ENCODE assay signal across 8 mouse cellular contexts in the genomic region with DNA sequence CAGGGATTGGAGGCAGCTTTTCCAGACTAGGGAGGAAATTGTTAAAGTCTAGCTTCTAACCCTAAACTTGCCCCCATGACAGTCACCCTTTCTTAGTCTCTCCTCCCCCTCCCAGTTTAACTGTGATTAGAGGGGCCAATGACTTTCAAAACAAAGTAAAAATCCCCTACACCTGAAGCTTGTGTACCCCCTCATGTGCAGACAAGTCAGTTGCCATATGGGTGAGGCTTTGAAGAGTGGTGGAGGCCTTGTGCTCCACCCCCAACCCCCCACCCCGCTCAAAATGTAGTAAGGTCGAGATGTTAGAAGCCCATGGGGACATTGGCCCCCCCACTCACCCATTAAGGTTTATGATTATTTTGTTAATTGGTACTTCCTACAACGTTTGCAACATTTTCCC. TPM values are rescaled to one million over a fixed set of nuclear protein-coding genes. Genes with fewer than 3 reads are reported as not detected.
DNase-seq lines count a peak whose midpoint lies in the region; ATAC-seq and TF ChIP-seq lines count a peak whose summit lies in the region.

No protein-coding gene starts in this region.

- peak overlapping the region; percentile 89 for H3K27ac ChIP-seq in gastrocnemius, adult 2 months
- H3K27ac ChIP-seq in spleen, adult 2 months (ENCODE audit: insufficient read depth, low read length) = peak overlapping the region; percentile 97
- H3K27ac ChIP-seq in limb, embryonic 15.5 days = peak overlapping the region; percentile 88
- H3K27ac ChIP-seq in stomach, embryonic 16.5 days (ENCODE audit: low read length) = peak overlapping the region; percentile 90

- H3K9ac ChIP-seq in limb, embryonic 15.5 days = no peak overlapping the region; the same call in 1 of the 2 replicates
- peak overlapping the region; percentile 83 for H3K9ac ChIP-seq in stomach, embryonic 16.5 days (ENCODE audit: low read length)

- peak overlapping the region; percentile 90 for H3K4me2 ChIP-seq in limb, embryonic 15.5 days
- H3K4me2 ChIP-seq in stomach, embryonic 16.5 days (ENCODE audit: low read depth, low read length) = peak overlapping the region; percentile 98

- H3K27me3 ChIP-seq in spleen, adult 2 months (ENCODE audit: control insufficient read depth, insufficient read depth, low read length) = no peaks in the 10 kb centered on the region
- 0 out of 2 replicates have a peak, but pooled peaks cover 3% of the 10 kb centered on the region for H3K27me3 ChIP-seq in limb, embryonic 15.5 days
- H3K27me3 ChIP-seq in stomach, embryonic 16.5 days (ENCODE audit: control insufficient read depth, insufficient read depth, low read length) = peaks cover 4% of the 10 kb centered on the region; the same call in 1 of the 2 replicates

- no peaks in the 10 kb centered on the region for H3K9me3 ChIP-seq in limb, embryonic 15.5 days
- H3K9me3 ChIP-seq in stomach, embryonic 16.5 days (replicated peaks; ENCODE audit: control insufficient read depth, low read length) = no peaks in the 10 kb centered on the region

- H3K4me1 ChIP-seq in spleen, adult 2 months (ENCODE audit: control insufficient read depth, insufficient read depth, insufficient read length) = peaks cover 24% of the 10 kb centered on the region; the same call in 1 of the 2 replicates
- H3K4me1 ChIP-seq in limb, embryonic 15.5 days = peaks cover 61% of the 10 kb centered on the region
- peaks cover 21% of the 10 kb centered on the region for H3K4me1 ChIP-seq in stomach, embryonic 16.5 days (ENCODE audit: control insufficient read depth, insufficient read depth, low read length)

- intact Hi-C loops in gastrocnemius, adult 2 months (cut with DNase I) = no loop called here
- intact Hi-C loops in left cerebral cortex, postnatal 25 days (cut with DNase I) = loop anchor here (5.0 kb wide), 2 partner anchors 62 to 88 kb away; no protein-coding TSS in a partner anchor

- no peak for ATAC-seq in limb, embryonic 15.5 days (ENCODE audit: insufficient number of reproducible peaks, low FRiP score, low TSS enrichment, low read depth)
- ATAC-seq in stomach, embryonic 16.5 days (ENCODE audit: insufficient read depth, low FRiP score) = no peak

- no peak for TF ChIP-seq POLR2A in spleen, adult 2 months (IDR thresholded peaks at IDR 0.05; ENCODE audit: low read depth, low read length)

- DNase-seq in gastrocnemius, adult 2 months = no peak
- no peak for DNase-seq in gastrocnemius, postnatal 4 days (ENCODE audit: low spot score in 2 of 2)
- peak in 1 of 2 experiments; percentile 1 for DNase-seq in spleen, adult 2 months (ENCODE audit: low read depth in 1 of 2, low spot score in 2 of 2)
- no peak for DNase-seq in spleen, postnatal 14 days (ENCODE audit: low spot score in 2 of 2)
- DNase-seq in right cerebral cortex, postnatal 36 days (ENCODE audit: low spot score in 2 of 2) = no peak
- DNase-seq in left cerebral cortex, postnatal 25 days (ENCODE audit: low spot score in 2 of 2) = no peak

- H3K36me3 ChIP-seq in spleen, adult 2 months (ENCODE audit: control insufficient read depth, insufficient read depth, low read length) = peaks cover 33% of the 10 kb centered on the region
- H3K36me3 ChIP-seq in limb, embryonic 15.5 days = peaks cover 8% of the 10 kb centered on the region; the same call in 1 of the 2 replicates
- H3K36me3 ChIP-seq in stomach, embryonic 16.5 days (ENCODE audit: control insufficient read depth, insufficient read depth, low read length) = no peaks in the 10 kb centered on the region

- WGBS in spleen, adult 2 months = 14% methylated on average over 3 of the region's 3 CpGs
- 5% methylated on average over 3 of the region's 3 CpGs for WGBS in limb, embryonic 15.5 days
- 19% methylated on average over 3 of the region's 3 CpGs for WGBS in stomach, embryonic 16.5 days

- peak overlapping the region; percentile 91 for H3K4me3 ChIP-seq in gastrocnemius, adult 2 months
- peak overlapping the region; percentile 93 for H3K4me3 ChIP-seq in spleen, adult 2 months (ENCODE audit: extremely low read depth, insufficient read depth, insufficient read length)
- H3K4me3 ChIP-seq in limb, embryonic 15.5 days = peak overlapping the region; percentile 70
- H3K4me3 ChIP-seq in stomach, embryonic 16.5 days (replicated peaks; ENCODE audit: low read length) = peak overlapping the region; percentile 85

- no peak for TF ChIP-seq CTCF in gastrocnemius, adult 2 months (IDR thresholded peaks at IDR 0.05)
- no peak for TF ChIP-seq CTCF in spleen, adult 2 months (IDR thresholded peaks at IDR 0.05; ENCODE audit: extremely low read depth, insufficient read depth, insufficient read length, insufficient replicate concordance)

RNA-seq across cellular contexts. Expression of a gene that starts 1.5 kb away (rescaled TPM):
- 1 to 10 TPM; 5.5 to 8.3 TPM for total RNA-seq in gastrocnemius, adult 2 months (2021)
- 10 to 100 TPM; 27.2 to 35.0 TPM for total RNA-seq in gastrocnemius, postnatal 4 days (2021)
- 171 and 212 TPM in 2 replicates for polyA plus RNA-seq in spleen, adult 2 months (2012; rRNA removed)
- 2.5 and 2.8 TPM in 2 replicates for polyA plus RNA-seq in limb, embryonic 15.5 days (2015; fragmentation: Nextera tagmentation; extraction: Ambion mirVana)
- 3.9 and 4.2 TPM in 2 replicates for polyA plus RNA-seq in stomach, embryonic 16.5 days (2015; fragmentation: Nextera tagmentation; extraction: Ambion mirVana)
- 10 to 100 TPM; 37.0 to 37.3 TPM for total RNA-seq in left cerebral cortex, postnatal 25 days (2021)
